Mouse (Mus musculus) yolk sac, embryonic 10.5 days (tissue): ENCODE measurements at regions not wholly inside any gene's neighbourhood (a gene's known extent, or its start where the extent isn't known, plus 50 kb on each side); places are given as distances from the start of the nearest gene placed in this dataset.
"Not testable (repeated sequence)": the region's sequence is repeated elsewhere in the genome, so short reads cannot be mapped to it uniquely, and the experiment has no call there.

ENCODE experiments used
- DNase-seq: peaks from one replicate; pipeline ENCODE4 v3.0.0-alpha.2; 2017; ENCODE audit warnings: low spot score

- peak; percentile 22 for DNase-seq
Measured at GRCm38 (mm10) chr16:65629186-65629585, 66.7 kb upstream of the Chmp2b start.

GRCm38 (mm10) chr16:65631680-65632079 lies 69.2 kb upstream of the Chmp2b start:
- DNase-seq: no peak

GRCm38 (mm10) chr16:65646741-65647140 lies 84.2 kb upstream of the Chmp2b start:
- not testable (repeated sequence) for DNase-seq

GRCm38 (mm10) chr16:65649061-65649460 lies 86.5 kb upstream of the Chmp2b start:
- DNase-seq: no peak

- no peak for DNase-seq
Measured at GRCm38 (mm10) chr16:65655490-65655889, 93.0 kb upstream of the Chmp2b start.

- DNase-seq: no peak
Measured at GRCm38 (mm10) chr16:65657829-65658228, 95.3 kb upstream of the Chmp2b start.

- no peak for DNase-seq
Measured at GRCm38 (mm10) chr16:65664787-65665186, 102.3 kb upstream of the Chmp2b start.

GRCm38 (mm10) chr16:65672116-65672515 lies 109.6 kb upstream of the Chmp2b start:
- DNase-seq: no peak

GRCm38 (mm10) chr16:65683089-65683488 lies 120.6 kb upstream of the Chmp2b start:
- DNase-seq: no peak

- no peak for DNase-seq
Measured at GRCm38 (mm10) chr16:65683703-65684320, 121.3 kb upstream of the Chmp2b start.

GRCm38 (mm10) chr16:65693626-65694025 lies 121.4 kb upstream of the Vgll3 start:
- no peak for DNase-seq

- no peak for DNase-seq
Measured at GRCm38 (mm10) chr16:65715631-65716030, 99.4 kb upstream of the Vgll3 start.

- no peak for DNase-seq
Measured at GRCm38 (mm10) chr16:65718791-65719472, 96.1 kb upstream of the Vgll3 start.

GRCm38 (mm10) chr16:65720953-65721352 lies 94.1 kb upstream of the Vgll3 start:
- DNase-seq: no peak

- DNase-seq: no peak
Measured at GRCm38 (mm10) chr16:65725559-65726269, 89.3 kb upstream of the Vgll3 start.

GRCm38 (mm10) chr16:65726289-65726688 lies 88.8 kb upstream of the Vgll3 start:
- DNase-seq: no peak

- no peak for DNase-seq
Measured at GRCm38 (mm10) chr16:65729322-65729721, 85.7 kb upstream of the Vgll3 start.

GRCm38 (mm10) chr16:65739652-65740051 lies 75.4 kb upstream of the Vgll3 start:
- DNase-seq: no peak

GRCm38 (mm10) chr16:65742951-65743350 lies 72.1 kb upstream of the Vgll3 start:
- no peak for DNase-seq

GRCm38 (mm10) chr16:65755667-65756066 lies 59.4 kb upstream of the Vgll3 start:
- no peak for DNase-seq
